ENCODE assay signal across 30 mouse cellular contexts in the genomic region with DNA sequence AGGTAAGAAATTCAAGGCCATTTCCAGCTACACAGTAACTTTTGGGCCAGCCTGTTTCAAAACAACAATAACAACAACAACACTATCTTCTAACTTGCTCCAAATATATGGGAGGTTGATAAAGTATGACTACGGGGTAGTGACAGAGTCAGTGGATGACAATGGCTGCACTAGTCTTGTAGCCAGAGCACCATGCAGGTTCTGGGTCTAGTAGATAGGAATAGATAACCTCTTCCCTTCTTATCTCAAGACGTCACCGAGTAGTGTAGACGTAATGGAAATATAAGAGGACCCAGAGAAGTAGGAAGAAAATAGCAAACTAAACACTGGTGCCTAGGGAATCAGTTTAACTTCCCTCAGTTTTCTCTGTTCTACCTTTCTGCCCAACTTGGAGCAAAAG.
"Had no signal": no experiment of that assay in that cellular context is flagged by ENCODE, and none has a peak within 500 bp of the region (broad histone marks: within the 10 kb centered on the region; RNA-seq: fewer than 3 reads in every experiment).

No protein-coding gene starts in this region.

- DNase-seq: heart, postnatal 10 days; heart, postnatal 14 days; heart, postnatal 36 days; heart, postnatal 4 days; kidney, adult 11 months; kidney, adult 18-20 months; kidney, adult 2 months; kidney, adult 8-10 months; kidney, adult 9 months; kidney, postnatal 10 days; kidney, postnatal 14 days; kidney, postnatal 25 days; kidney, postnatal 36 days; kidney, postnatal 4 days; layer of hippocampus, adult 9-11 months; layer of hippocampus, postnatal 36 days had no signal

- H3K27ac ChIP-seq: heart, embryonic 13.5 days; heart, embryonic 15.5 days; hindbrain, embryonic 10.5 days; hindbrain, embryonic 12.5 days; hindbrain, embryonic 13.5 days; hindbrain, embryonic 14.5 days; hindbrain, embryonic 15.5 days; hindbrain, postnatal 0 days; intestine, embryonic 15.5 days; kidney, embryonic 15.5 days; kidney, postnatal 0 days; layer of hippocampus, adult 2 months; left cerebral cortex, adult 2 months had no signal

- H3K4me1 ChIP-seq: heart, embryonic 12.5 days; heart, embryonic 13.5 days; heart, embryonic 15.5 days; hindbrain, embryonic 10.5 days; hindbrain, embryonic 12.5 days; hindbrain, embryonic 13.5 days; hindbrain, embryonic 15.5 days; intestine, embryonic 15.5 days; kidney, embryonic 15.5 days had no signal

- H3K36me3 ChIP-seq: heart, embryonic 12.5 days; heart, embryonic 13.5 days; heart, embryonic 15.5 days; hindbrain, embryonic 10.5 days; hindbrain, embryonic 12.5 days; hindbrain, embryonic 13.5 days; hindbrain, embryonic 15.5 days; intestine, embryonic 15.5 days; kidney, embryonic 15.5 days had no signal

- H3K9ac ChIP-seq: heart, embryonic 12.5 days; heart, embryonic 13.5 days; heart, embryonic 15.5 days; hindbrain, embryonic 12.5 days; hindbrain, embryonic 13.5 days; hindbrain, embryonic 14.5 days; hindbrain, embryonic 15.5 days; intestine, embryonic 15.5 days; kidney, embryonic 15.5 days had no signal

- H3K27me3 ChIP-seq: heart, embryonic 12.5 days; heart, embryonic 13.5 days; heart, embryonic 15.5 days; hindbrain, embryonic 12.5 days; hindbrain, embryonic 13.5 days; hindbrain, embryonic 15.5 days; intestine, embryonic 15.5 days; kidney, embryonic 15.5 days had no signal

- H3K4me3 ChIP-seq: heart, embryonic 12.5 days; heart, embryonic 13.5 days; heart, embryonic 15.5 days; hindbrain, embryonic 10.5 days; hindbrain, embryonic 12.5 days; hindbrain, embryonic 13.5 days; hindbrain, embryonic 15.5 days; intestine, embryonic 15.5 days; kidney, embryonic 15.5 days; layer of hippocampus, adult 2 months; left cerebral cortex, adult 2 months had no signal

- H3K9me3 ChIP-seq: heart, embryonic 12.5 days; heart, embryonic 13.5 days; heart, embryonic 15.5 days; hindbrain, embryonic 10.5 days; hindbrain, embryonic 12.5 days; hindbrain, embryonic 13.5 days; hindbrain, embryonic 15.5 days; intestine, embryonic 15.5 days; kidney, embryonic 15.5 days had no signal
